Mouse (Mus musculus) heart, embryonic 11.5 days (tissue): ENCODE data around the gene Eif4e2. TPM values are rescaled to one million over a fixed set of nuclear protein-coding genes. Genes with fewer than 3 reads are reported as not detected.

ENCODE experiments used
- ATAC-seq: fragments of 200-750 bp; cut with Nextera tagmentation; replicated peaks from 2 replicates; pipeline ENCODE4 v1.8.0; 2017; ENCODE audit warnings: moderate library complexity; ENCODE audit not compliant: insufficient number of reproducible peaks, low FRiP score, low TSS enrichment
- H3K27ac ChIP-seq: fragments of 300-500 bp; sonication (generic); 2 replicates; pipeline ENCODE4 v1.5.1; 2014; ENCODE audit warnings: mild to moderate bottlenecking, low read depth, low read length
- H3K27me3 ChIP-seq: fragments of 300-500 bp; sonication (generic); 2 replicates; pipeline ENCODE4 v1.6.1; 2014; ENCODE audit warnings: mild to moderate bottlenecking, low read length, mixed read lengths; ENCODE audit not compliant: control insufficient read depth, insufficient read depth
- H3K36me3 ChIP-seq: fragments of 300-500 bp; sonication (generic); 2 replicates; pipeline ENCODE4 v1.6.1; 2014; ENCODE audit warnings: mild to moderate bottlenecking, low read length, moderate library complexity, mixed read lengths; ENCODE audit not compliant: control insufficient read depth, insufficient read depth
- H3K4me1 ChIP-seq: fragments of 300-500 bp; sonication (generic); 2 replicates; pipeline ENCODE4 v1.6.1; 2014; ENCODE audit warnings: low read length; ENCODE audit not compliant: control insufficient read depth, insufficient read depth
- H3K4me2 ChIP-seq: fragments of 300-500 bp; sonication (generic); 2 replicates; pipeline ENCODE4 v1.6.1; 2014; ENCODE audit warnings: mild to moderate bottlenecking, moderate library complexity
- H3K4me3 ChIP-seq: fragments of 300-500 bp; sonication (generic); 2 replicates; pipeline ENCODE4 v1.5.1; 2014; ENCODE audit warnings: low read depth, low read length
- H3K9ac ChIP-seq: fragments of 300-500 bp; sonication (generic); 2 replicates; pipeline ENCODE4 v1.6.1; 2014; ENCODE audit warnings: mild to moderate bottlenecking, low read depth, low read length, moderate library complexity
- H3K9me3 ChIP-seq: fragments of 300-500 bp; sonication (generic); replicated peaks from 2 replicates; pipeline ENCODE4 v1.6.1; 2016; ENCODE audit warnings: low read length; ENCODE audit not compliant: control insufficient read depth
- WGBS: fragments of 180-500 bp; shearing (Covaris S2); extraction: QIAGEN DNeasy Blood & Tissue Kit; methylation state at CpG from one replicate; pipeline ENCODE4 v1.1.7; 2014; ENCODE audit not compliant: insufficient replicate concordance; 5-methylcytosine and 5-hydroxymethylcytosine counted together
- polyA plus RNA-seq: library from polyadenylated mRNA; unstranded; fragments of >200 nt; fragmentation: Nextera tagmentation; extraction: Ambion mirVana; gene quantifications from 2 replicates; pipeline ENCODE4 v1.2.1, GENCODE M21; 2014

Eif4e2 gene
- polyA plus RNA-seq, 1 experiment from 2014 or later, result 121 TPM

DNA sequence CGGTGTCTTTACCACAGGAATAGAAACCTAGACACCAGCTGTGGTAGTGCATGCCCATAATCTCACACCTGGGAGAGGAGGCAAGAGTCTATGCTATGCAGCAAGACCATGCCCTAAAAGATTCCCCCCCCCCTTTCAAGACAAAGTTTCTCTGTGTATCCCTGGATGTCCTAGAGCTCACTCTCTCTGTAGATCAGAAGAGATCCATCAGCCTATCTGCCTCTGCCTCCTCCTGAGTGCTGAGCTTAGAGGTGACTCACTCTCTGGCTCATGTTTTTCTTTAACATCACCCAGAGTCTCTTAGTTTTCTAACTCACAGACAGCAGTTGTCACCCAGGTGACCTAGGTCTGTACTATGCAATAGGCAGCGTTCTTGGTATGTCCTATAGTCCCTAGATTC, 45.6 kb downstream of the Eif4e2 start:
- Histone ChIP-seq H3K27ac (no peak overlapping the region), H3K9ac (no peak overlapping the region), H3K4me3 (no peak overlapping the region), H3K36me3 (no peaks in the 10 kb centered on the region), H3K9me3 (no peaks in the 10 kb centered on the region), H3K4me1 (0 out of 2 replicates have a peak, but pooled peaks cover 2% of the 10 kb centered on the region), H3K27me3 (peaks cover 62% of the 10 kb centered on the region), H3K4me2 (no peak overlapping the region)
- no peak for ATAC-seq
- WGBS, result 88% methylated on average over 2 of the region's 2 CpGs

DNA sequence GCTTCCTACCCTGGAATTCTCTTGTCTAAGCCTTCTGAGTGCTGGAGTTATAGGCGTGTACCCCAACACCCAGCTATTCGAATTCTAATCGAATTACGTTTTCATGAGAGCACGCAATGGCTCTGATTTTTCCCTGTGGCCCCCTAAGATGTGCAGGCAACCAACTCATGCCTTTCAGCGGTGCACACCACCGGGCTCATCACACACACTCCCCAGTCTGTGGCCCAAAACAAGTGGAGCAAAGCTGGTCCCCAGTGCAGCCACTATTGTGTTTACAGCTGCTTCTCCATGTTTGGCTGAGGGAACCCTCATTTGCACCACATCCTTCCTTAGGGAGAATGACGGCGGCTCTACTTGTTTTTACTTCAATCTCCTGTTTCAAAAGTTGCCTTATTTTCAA, 49.5 kb downstream of the Eif4e2 start:
- Histone ChIP-seq H3K27me3 (peaks cover 87% of the 10 kb centered on the region), H3K4me1 (peaks cover 10% of the 10 kb centered on the region; the same call in 1 of the 2 replicates), H3K9me3 (no peaks in the 10 kb centered on the region)

DNA sequence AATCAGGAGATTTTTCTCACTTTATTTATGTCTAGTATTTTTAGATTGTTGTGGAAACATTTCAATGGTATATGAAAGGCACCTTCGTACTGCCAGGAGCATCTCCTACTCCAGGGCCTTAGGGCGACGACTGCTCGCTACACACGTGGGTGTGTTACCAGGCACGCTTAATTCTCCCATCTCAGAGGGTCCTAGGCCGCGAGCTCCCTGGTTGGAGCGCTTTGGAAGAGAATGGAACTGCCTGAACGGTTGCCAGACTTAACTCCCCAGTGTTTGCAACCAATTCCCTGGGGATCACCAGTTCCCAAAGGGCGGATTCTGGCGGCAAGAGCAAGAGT, 50.1 kb downstream of the Eif4e2 start:
- Histone ChIP-seq H3K36me3 (no peaks in the 10 kb centered on the region), H3K9me3 (no peaks in the 10 kb centered on the region), H3K27ac (no peak overlapping the region), H3K27me3 (peaks cover 82% of the 10 kb centered on the region), H3K9ac (no peak overlapping the region), H3K4me1 (peaks cover 10% of the 10 kb centered on the region; the same call in 1 of the 2 replicates), H3K4me2 (peak overlapping the region; percentile 92), H3K4me3 (peak overlapping the region; percentile 47)
- ATAC-seq, result no peak
- WGBS, result 2% methylated on average over 12 of the region's 12 CpGs

More for the DNA sequence above, 49.5 kb downstream of the Eif4e2 start:
- no peak overlapping the region for H3K4me3 ChIP-seq
- WGBS, result 4% methylated on average over 9 of the region's 9 CpGs
- H3K27ac ChIP-seq, result no peak overlapping the region
- ATAC-seq, result no peak
- no peak overlapping the region for H3K4me2 ChIP-seq
- H3K36me3 ChIP-seq, result no peaks in the 10 kb centered on the region
- no peak overlapping the region for H3K9ac ChIP-seq

DNA sequence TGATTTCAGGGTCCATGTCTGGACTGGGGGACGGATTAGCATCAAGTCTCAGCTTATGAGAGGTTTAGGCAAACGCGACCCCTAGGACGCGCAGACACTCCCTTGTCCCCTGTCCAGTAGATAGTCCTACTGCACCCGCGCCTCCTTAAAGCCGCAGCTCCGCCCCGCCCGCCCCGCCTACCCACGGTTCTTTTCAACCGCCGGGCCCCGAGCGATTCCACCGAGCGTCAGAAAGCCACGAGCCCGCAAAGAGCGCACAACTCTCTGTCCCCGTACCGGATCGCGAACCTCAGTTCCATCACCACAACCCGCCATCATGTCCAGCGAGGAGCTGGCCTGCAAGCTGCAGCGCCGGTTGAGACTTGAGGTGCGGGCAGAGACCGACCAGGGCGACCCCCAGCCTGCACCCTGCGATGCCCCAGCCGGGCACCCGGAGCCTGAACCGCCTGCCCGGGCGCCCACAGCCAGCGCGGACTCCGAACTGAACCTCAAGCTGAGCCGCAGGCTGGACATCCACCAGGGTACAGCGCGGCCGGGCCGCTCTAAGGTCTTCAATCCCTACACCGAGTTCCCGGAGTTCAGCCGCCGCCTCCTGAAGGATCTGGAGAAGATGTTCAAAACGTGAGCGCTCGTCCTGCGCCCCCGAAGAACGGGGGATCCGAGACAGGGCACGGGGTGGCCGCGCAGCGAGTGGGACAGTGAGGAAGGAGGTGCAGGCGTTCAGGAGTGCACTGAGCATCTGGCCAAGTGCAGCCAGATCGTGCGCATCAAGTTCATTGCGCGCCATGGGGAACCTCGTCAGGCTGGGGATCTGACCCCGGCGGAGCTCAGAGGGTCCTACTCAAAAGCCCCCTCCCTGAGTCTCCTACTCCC, 50.7 kb downstream of the Eif4e2 start, which contains the start of gene Efhd1:
Efhd1 (plus strand) TSS at position 230 of the 873 bp plus-strand sequence.
- H3K4me1 ChIP-seq, result peaks cover 10% of the 10 kb centered on the region; the same call in 1 of the 2 replicates
- H3K9me3 ChIP-seq, result no peaks in the 10 kb centered on the region
- ATAC-seq, result no peak
- under 1% methylated on average over 70 of the region's 70 CpGs for WGBS
- peak within 1 kb of the TSS; percentile 47 for H3K4me3 ChIP-seq
- peaks cover 76% of the 10 kb centered on the region for H3K27me3 ChIP-seq
- H3K9ac ChIP-seq, result no peak within 1 kb of the TSS
- no peaks in the 10 kb centered on the region for H3K36me3 ChIP-seq
- peak within 1 kb of the TSS; percentile 92 for H3K4me2 ChIP-seq
- no peak within 1 kb of the TSS for H3K27ac ChIP-seq

DNA sequence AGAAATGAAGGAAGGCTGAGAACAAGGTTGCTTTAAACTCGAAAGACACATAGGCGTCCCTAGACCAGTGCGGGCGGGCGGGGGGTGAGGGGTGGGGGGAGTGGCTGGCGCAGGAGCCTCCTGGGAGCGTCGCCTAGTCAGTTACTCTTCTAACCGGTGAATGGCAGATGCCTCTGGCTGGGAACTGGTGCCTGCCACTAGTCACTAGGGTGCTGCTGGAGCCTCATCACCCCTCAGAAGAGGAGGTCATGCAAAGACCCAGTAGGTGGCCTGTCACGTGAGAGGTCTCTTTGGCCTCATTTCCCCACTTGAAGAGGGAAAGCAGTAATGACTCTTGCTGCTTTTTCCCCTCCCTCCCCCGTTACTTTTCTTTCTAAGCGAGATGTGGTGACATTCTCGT, 51.5 kb downstream of the Eif4e2 start:
- no peaks in the 10 kb centered on the region for H3K36me3 ChIP-seq
- H3K4me2 ChIP-seq, result peak overlapping the region; percentile 92
- H3K9ac ChIP-seq, result no peak overlapping the region
- peaks cover 10% of the 10 kb centered on the region; the same call in 1 of the 2 replicates for H3K4me1 ChIP-seq
- peaks cover 72% of the 10 kb centered on the region for H3K27me3 ChIP-seq
- no peaks in the 10 kb centered on the region for H3K9me3 ChIP-seq
- ATAC-seq, result no peak
- H3K4me3 ChIP-seq, result peak overlapping the region; percentile 47
- WGBS, result under 1% methylated on average over 13 of the region's 13 CpGs
- H3K27ac ChIP-seq, result no peak overlapping the region

DNA sequence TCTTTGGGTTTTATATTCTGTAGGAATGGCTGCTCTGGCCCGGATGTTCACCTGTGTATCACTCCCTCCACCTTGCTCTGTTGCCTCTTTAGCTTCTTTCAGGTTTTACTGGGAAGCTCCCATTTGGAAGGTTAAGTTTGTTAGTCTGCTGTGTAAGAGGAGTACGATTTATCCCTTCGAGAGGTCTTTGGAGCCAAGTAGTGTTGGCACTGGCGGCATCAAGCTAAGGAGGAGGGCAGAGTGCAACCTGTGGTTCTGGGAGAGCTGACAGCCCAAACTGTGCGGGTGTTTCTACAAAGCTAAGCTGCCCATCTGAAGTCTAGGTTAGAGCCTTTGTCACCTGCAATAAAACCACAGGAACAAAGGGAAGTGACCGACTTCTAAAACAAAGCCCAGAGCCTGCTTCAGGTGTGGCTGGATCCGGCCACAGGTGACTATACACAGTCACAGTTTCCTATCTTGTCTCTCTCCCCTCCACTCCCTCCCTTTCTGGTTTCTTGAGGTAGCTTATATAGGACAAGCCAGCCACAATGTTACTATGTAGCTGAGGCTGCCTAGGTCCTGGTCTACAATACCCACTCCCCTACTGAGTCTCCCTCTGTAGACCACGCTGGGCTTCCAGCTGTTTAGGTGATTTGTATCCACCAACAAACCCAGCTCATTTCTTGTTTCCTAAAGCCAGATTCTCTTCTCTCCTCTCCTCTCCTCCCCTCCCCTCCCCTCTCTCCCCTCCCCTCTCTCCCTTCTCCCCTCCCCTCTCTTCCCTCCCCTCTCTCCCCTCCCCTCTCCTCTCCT, 52.8 kb downstream of the Eif4e2 start:
- H3K4me2 ChIP-seq, result no peak overlapping the region; the same call in 1 of the 2 replicates
- H3K4me1 ChIP-seq, result peaks cover 20% of the 10 kb centered on the region; the same call in 1 of the 2 replicates
- H3K27ac ChIP-seq, result no peak overlapping the region
- ATAC-seq, result no peak
- peaks cover 62% of the 10 kb centered on the region for H3K27me3 ChIP-seq
- H3K4me3 ChIP-seq, result no peak overlapping the region
- H3K36me3 ChIP-seq, result no peaks in the 10 kb centered on the region
- no peak overlapping the region for H3K9ac ChIP-seq
- 27% methylated on average over 8 of the region's 8 CpGs for WGBS
- no peaks in the 10 kb centered on the region for H3K9me3 ChIP-seq

DNA sequence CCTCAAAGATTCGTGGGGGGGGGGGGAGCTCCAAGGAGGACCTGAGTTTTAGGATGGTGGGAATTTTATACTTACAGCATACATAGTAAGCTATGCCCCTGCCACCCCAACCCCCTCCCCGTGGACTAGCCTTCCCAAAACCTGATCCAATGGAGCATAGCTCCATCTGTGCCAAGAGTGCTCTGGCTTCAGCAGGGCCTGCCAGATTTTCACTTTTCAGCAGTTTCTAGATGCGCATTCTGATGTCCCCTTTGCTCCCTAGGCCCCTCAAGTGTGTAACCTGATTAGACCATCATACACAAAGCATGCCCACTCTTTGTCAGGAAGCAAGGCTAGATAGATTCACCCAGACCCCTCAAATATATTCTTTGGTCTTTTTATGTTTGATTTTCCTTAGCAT, 56.5 kb downstream of the Eif4e2 start:
- H3K9ac ChIP-seq, result no peak overlapping the region
- peaks cover 29% of the 10 kb centered on the region for H3K4me1 ChIP-seq
- H3K4me2 ChIP-seq, result no peak overlapping the region
- ATAC-seq, result no peak
- peaks cover 25% of the 10 kb centered on the region for H3K27me3 ChIP-seq
- H3K9me3 ChIP-seq, result no peaks in the 10 kb centered on the region
- no peak overlapping the region for H3K4me3 ChIP-seq
- no peak overlapping the region for H3K27ac ChIP-seq
- no peaks in the 10 kb centered on the region for H3K36me3 ChIP-seq
- 37% methylated on average over 3 of the region's 3 CpGs for WGBS

DNA sequence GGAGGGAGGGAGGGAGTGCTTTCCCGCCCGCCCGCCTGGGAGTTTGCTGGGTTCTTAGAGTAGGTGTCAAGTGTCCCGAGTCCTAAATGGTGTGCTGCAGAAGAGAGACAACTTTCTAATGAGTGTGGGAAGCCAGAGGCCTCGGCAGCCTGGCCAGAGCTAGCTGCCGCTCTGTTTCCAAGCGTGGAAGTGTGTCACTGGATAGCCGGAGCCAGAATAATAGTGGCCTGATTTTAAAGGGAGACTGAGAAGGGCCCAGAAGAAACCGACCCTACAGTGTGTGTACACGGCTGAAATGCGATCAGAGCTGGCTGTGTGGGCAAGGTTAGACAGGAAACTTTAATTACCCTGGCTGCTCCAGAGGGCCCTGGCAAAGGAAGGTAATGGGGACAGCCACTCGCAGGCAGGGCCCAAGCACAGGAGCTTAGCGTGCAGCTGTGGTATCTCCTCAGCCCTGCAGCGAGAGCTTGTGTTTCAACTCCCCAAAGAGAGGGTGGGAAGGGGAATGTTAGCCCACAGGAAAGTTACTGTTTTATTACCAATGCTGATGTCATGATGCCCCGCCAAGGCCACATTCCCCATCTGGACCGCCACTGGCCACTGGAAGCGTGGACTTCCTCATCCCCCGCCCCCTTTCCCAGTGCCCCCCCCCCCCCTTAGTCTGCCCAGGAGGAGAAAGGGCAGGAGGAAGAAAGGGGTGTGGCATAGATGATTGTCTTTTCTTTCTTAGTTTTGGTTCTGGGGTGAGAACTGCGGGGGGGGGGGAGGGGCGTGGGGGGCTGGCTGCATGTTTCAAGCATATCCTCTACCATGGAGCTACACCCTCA, 57.1 kb downstream of the Eif4e2 start:
- no peak for ATAC-seq
- 6% methylated on average over 18 of the region's 20 CpGs for WGBS
- Histone ChIP-seq H3K4me1 (peaks cover 23% of the 10 kb centered on the region), H3K27me3 (peaks cover 18% of the 10 kb centered on the region), H3K9ac (no peak overlapping the region), H3K4me3 (no peak overlapping the region), H3K36me3 (no peaks in the 10 kb centered on the region), H3K27ac (no peak overlapping the region), H3K9me3 (no peaks in the 10 kb centered on the region), H3K4me2 (peak overlapping the region; percentile 29)
